Mouse (Mus musculus) fat pad, adult 2 months (tissue): Measurements from ENCODE around the gene Ubap1l.

Source experiments
- DNase-seq: peaks from one replicate; pipeline ENCODE4 v3.0.0-alpha.2; 2011; ENCODE audit warnings: low read depth, low spot score; ENCODE audit errors: extremely low read depth

Gene Ubap1l

GRCm38 (mm10) chr9:65408871-65409295 is 48.0 kb downstream of the Ubap1l start:
- DNase-seq = no peak

- no peak for DNase-seq
Measured at GRCm38 (mm10) chr9:65410378-65410777, 49.5 kb downstream of the Ubap1l start.

DNA sequence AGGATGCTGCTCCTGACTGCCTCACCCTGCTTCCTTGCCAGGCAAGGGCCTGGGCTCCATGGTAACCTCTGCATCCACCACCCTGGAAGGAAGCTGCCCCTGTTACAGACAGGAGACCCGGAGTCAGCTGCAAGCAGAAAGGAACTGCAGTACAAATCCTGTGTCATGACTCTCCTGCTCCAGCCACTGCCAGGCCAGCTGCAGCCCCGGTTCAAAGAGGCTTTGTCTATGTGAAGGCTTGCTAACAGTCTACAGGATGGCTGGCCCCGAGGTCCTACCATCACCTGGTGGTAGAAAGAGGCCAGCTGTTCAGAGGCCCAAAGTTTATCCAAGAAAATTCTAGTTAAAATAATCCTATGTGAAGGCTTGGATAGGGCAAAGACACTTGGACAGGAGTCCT is 50.5 kb downstream of the Ubap1l start:
- no peak for DNase-seq

DNA sequence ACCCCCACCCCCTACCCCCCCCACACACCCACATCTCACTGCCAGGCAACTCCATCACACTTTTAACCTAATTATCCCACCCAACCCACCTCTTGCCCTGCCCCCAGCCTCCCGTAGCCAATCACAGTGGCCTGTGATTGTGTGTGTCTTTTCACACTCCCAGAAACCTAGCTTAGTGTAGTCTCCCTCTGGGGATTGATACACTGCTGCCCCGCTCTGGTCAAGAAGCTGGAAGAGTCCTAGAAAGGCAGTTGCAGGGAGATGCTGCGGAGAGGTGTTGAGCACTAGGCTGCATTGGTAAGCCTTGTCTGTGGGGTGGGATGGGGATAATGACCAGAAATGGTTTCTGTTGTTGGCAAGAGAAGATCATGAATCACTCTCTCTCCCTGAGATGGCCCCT is 56.9 kb downstream of the Ubap1l start:
- no peak for DNase-seq

DNA sequence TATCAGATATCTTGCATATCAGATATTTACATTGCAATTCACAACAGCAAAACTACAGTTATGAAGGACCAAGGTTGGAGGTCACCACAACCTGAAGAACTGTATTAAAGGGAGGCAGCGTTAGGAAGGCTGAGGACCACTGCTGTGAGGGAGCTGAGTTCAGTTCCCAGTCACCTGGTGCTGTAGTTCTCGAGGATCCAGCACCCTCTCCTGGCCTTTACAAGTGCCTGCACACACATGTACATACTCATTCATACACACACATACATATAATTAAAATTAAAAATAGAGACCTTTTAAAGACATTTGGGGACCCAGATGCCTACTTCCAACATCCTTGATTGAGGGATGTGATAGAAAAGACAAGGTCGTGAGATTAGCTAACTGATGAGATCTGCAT is 58.8 kb downstream of the Ubap1l start:
- DNase-seq = no peak

DNA sequence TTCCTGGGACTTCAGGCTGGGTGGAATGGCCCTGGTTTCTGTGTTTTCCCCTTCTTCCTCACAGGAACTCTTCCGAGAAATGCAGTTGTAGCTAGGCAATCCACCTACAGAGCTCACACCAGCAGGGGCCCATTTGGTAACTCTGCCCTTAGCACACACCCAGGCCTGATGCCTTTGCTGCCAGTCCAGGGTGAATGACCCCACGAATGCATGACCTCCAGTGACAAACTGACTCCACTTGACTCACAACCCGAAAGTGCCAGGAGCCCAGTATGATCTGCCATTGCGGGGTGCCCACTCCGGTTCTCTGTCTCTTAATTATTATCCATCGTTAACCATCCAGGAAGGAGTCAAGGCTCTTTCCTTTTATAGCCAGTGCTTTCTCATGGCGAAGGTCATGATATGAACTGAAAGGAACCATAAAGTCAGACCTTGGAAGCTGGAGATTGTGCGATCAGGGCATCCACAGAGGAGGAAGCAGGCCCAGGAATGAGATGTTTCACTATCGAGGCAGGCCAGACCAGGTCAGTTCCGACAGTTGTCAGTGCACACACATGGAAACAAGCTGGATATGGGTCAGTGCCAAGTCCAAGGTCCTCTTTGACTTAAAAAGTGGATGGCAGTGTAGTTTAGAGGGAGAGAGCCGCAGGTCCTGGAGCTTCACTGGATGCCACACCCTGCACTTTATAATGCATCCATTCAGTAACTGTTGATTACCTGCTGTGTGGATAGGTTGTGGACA is 62.1 kb downstream of the Ubap1l start, which contains the start of gene Slc51b:
Gene Slc51b, minus strand, starts transcription at position 196 of the 742 bp plus-strand sequence.
- DNase-seq = no peak

DNA sequence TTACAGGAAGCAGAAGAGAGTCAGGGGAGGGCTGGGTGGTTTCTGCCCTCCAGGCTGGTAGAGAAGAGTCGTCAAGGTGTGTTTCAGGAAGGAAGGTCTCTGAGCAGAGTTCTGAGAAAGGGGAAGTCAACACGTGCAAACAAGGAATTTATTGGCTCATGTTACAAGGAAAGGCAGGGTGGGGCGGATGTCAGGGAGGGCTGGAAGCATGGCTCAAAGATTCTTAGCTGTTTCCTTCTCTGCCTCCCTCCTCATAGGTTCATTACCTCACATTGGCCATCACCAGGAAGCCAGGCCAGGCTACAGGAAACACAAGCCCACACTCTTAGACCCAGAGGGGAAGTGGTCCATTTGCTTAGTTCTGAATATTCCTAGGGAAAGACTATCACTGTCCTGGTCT is 63.6 kb downstream of the Ubap1l start:
- DNase-seq = no peak

DNA sequence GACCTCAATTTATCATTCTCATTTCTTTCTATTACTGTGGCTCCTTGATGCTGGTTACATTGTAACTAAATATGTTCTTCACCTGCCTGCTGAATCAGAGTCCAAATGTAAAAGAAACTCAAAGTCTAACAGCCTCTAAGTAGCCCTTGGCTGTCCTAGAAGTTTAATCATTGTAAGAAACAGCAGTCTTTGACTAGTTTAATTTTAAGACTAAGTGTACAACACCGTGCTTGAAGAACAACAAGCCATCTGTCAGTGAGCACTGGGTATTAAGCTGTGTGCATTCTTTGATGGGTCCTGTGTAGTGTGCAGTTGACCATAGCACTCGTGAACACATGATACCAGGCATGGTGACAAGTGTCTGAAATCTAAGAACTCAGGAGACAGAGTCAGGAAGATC is 66.7 kb downstream of the Ubap1l start:
- no peak for DNase-seq

DNA sequence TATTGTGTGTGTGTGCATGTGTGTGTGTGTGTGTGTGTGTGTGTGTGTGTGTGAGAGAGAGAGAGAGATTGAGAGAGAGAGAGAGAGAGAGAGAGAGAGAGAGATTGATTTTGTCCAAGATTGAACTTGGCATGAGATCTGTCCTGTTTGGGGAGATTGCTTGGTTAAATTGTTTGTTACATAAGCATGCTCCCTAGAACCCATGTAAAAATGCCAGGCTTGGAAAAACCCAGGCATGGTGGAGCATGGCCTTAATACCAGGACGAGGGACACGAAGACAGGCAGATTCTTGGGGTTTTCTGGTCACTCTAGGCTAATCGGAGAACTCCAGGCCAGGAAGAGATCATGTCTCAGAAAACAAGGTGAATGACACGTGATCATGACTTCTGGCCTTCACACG is 67.2 kb downstream of the Ubap1l start:
- no peak for DNase-seq
